Mouse (Mus musculus) cerebellum, adult 9-10 months (tissue): ENCODE measurements around the gene Carf.
A peak's percentile ranks its signal among the peaks of the same experiment; 100 is the strongest.
"Not testable (repeated sequence)": the region's sequence is repeated elsewhere in the genome, so short reads cannot be mapped to it uniquely, and the experiment has no call there.

ENCODE experiments used
- DNase-seq: peaks from one replicate; pipeline ENCODE4 v3.0.0; 2022

Gene Carf

DNA sequence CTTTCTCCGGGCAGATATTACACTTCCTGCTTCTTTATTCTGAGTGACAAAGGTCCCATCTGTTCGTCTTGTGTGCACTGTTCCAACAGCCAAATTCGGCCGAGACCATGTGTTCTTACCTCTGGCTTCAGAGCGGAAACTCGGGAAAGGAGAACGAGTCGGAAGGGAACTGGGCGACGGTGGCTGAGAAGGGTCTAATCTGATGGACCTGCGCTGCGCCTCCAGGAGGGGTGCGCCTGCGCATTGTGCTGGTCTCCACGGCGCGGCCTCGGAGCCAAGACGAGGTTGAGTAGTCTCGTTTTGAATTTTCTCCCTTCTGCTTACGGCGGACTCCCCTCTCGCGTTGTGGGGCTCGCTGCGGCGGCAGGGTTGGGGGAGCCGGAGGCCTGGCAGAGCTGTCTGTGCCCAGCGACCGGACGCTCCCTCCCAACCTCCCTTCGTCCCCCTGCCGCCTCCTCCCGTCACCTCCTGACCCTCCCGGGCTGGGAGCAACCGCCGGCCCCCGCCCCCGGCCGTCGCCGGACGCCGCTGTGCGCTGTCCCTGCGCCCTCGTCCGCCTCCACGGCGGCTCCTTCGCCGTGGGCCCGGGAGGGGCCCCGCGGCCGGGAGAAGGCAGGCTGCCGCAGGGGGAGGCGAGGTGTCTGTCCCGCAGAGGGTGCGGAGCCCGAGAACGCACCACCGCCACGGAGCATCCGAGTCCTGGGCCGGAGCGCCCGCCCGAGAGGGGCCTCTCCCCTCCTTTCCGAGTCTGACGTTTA lies at the start of gene Carf, which contains the start of gene Wdr12:
Gene Carf (plus strand): TSS at position 224 of the 758 bp plus-strand sequence.
Gene Wdr12 (minus strand): TSS at position 622 of the 758 bp plus-strand sequence.
- DNase-seq: peak; percentile 97

GRCm38 (mm10) chr1:60054659-60055058 lies 43.4 kb upstream of the Carf start:
- DNase-seq: no peak

GRCm38 (mm10) chr1:60056310-60056709 lies 41.7 kb upstream of the Carf start:
- no peak for DNase-seq

DNA sequence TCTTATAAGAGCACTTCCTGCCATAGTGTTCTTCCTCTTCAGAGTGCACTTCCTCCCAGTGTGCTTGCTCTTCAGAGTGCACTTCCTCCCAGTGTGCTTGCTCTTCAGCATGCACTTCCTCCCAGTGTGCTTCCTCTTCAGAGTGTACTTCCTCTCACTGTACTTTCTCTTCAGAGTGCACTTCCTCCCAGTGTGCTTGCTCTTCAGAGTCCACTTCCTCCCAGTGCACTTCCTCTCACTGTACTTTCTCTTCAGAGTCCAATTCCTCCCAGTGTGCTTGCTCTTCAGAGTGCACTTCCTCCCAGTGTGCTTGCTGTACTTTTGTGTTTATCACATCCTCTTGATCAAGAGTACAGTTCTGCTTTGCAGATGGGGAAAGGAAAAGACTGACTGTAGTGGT lies 27.3 kb upstream of the Carf start:
- not testable (repeated sequence) for DNase-seq

DNA sequence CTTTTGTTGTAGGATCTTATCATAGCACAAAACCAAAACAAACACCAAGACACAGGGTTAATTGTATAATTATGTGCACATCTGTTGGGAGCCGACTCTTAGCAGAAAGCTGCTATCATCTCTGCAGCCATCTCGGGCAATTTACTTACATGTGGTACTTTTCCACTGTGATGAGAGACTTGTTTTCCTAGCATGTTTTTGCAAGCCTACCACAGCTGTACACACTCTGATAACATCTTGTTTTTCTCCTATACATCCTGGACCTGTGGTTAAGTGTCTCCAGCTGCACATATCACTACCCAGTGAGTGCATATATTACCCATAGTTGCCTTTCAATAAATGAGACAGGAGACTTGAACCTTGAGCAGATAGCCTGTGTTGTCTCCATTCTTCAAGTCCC lies 23.1 kb upstream of the Carf start:
- no peak for DNase-seq

GRCm38 (mm10) chr1:60075590-60075989 lies 22.5 kb upstream of the Carf start:
- DNase-seq: no peak

- DNase-seq: no peak
Observed at GRCm38 (mm10) chr1:60076411-60076810, 21.6 kb upstream of the Carf start.

GRCm38 (mm10) chr1:60096572-60097276 lies 1.3 kb upstream of the Carf start:
- peak; percentile 45 for DNase-seq

DNA sequence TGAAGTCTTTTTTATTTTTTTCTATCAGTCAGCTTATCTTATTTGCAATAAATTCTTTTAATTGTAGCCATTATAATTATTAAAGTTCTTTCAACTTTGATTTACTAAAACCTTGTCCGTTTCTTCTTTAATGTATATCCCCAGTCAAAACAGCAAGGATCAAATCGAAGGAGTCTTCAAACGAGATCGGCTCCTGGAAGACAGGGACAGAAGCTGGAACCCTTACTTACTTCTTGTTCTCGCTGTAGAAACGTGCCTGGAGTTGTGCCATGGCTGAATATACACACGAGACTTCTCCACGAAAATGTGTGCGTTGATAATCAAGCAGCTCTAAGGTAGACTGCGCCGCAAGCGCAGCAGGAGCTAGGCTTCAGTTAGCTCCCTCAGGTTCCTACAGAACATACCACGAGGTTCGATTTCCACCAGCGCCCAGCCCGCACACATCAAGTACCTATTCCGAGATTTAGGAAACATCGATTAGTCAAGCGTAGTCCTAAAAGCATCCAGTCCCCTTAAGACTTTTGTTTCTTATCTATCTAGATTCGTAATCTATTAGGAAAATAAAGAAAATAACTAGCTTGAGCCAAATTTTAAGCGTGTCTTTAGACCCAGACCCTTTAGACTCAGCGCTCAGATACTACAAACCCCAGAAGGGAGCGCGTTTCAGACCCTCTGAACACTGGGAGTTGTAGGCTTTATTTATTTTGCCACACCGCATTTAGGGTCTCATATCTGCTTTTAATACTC lies 597 bp upstream of the Carf start:
- peak; percentile 80 for DNase-seq

DNA sequence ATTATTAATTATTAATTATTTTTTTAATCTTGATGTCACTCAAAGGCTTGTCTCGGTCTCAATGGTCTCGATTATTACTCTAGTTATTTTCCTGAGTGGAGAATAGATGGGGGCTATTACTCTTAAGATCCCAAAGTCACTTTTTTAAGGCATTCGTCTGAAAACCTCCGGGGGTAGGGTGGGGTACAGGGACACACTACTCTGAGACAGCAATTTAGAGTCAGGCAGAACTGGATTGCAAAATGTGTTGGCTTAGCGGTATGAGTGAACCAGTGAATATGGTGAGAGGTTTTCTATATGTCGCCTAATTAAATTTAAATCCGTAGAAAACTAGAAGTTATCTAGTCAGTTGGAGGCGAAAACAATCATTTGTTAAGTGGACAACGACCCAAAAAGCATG lies 792 bp downstream of the Carf start:
- DNase-seq: peak; percentile 48

GRCm38 (mm10) chr1:60104582-60104981 lies 6.5 kb downstream of the Carf start:
- no peak for DNase-seq

DNA sequence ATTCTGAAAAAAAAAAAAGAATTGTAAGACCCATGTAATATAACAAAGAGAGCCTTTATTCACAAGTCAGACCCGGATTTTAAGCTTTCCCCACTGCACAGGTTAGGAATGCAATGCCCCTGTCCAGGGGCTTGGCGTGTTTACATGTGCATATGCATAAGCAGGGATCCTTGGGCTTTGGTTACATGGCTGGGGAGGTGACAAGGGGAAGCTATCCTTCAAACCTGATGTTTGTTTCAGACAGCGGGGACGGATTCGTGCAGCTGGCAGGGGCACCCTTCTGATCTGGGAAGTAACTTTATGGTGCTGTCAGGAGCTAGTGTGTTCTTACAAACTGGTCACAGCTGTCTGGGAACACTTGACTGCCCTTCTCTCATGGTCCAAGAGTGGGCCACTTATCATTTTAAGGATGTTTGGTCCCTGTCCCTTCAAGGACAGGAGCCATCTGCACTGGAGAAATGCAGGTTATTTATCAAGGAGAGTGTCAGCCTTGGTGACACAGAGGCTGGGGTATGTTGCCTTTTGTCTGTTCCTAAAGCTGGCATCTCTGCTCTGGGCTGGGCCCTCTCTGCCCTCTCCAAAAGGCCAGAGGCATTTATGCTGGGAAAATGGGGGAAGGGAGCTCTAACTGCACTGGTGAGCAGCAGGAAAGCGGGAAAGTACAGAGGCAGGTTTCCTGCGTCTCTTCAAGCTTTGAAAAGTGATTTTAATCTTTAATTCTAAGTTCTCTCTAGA lies 19.8 kb downstream of the Carf start:
- DNase-seq: no peak

DNA sequence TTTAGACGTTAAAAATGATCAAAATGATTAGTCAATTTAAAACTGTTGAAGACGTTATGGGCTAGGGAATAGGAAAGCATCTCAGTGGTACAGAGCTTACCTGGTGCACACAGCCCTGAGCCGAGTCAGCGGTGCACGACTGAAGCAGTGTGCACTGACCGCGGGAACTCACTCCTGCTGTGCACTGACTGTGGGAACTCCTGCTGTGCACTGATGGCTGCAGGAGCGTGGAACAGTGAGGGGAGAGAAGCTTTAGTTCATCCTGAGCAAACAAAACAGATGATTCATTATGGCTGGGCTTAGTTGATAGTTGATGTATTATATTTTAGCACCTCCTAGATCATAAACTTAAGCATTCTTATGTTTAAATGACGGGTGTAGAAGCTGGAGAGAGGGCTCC lies 39.3 kb downstream of the Carf start:
- DNase-seq: no peak

DNA sequence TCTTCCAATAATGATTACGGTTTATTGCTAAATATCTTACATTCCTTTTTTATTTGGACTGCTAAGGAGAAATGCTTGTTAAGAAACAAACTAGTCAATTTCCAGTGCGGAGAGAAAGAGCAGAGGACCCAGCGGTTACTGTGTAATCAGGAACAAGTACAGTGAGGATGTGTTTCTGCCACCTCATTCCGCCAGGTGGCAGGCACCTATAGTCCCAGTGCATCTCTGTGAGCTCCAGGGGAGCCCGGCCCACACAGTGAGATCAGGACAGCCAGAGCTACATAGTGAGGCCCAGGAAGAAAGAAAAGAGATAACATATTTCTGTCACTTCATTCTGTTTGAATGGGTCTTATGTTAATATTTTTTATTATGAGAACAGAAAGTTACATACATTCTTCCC lies 54.7 kb downstream of the Carf start:
- DNase-seq: no peak

DNA sequence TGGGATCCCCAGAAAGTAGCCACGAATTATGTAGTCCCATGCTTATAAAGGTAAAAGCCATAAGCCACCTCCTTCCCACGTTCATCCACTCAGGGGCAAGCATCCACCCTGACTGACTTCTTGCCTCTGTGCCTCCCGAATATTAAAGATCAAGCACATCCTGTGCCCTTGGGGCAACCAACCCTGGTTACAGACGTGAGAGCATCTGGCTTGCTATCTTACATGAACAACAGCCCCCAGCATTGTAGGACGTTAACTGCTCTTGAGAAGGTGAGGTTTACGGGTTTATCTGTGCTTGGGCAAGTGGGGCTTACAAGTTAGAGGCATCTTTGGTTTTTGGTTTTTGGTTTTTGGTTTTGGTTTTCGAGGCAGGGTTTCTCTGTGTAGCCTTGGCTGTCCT lies 58.6 kb downstream of the Carf start:
- DNase-seq: no peak

DNA sequence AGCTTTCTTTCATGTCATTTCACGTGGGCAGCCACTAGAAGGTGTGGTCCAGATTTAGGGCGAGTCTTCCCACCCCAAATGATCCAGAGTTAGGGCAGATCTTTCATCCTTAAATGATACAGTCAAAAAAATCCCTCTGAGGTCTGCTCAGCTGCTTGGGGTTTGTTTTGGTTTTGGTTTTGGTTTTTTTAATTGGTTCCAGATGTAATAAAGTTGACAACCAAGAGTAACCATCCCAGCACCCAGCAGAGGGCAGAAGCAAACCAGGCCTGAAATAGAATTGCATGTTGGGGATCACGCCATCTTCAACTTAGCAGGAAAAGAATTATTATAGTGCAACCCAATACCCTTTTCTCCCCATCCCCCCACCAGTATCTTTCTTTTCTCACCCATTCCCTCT lies 60.4 kb downstream of the Carf start:
- DNase-seq: no peak

DNA sequence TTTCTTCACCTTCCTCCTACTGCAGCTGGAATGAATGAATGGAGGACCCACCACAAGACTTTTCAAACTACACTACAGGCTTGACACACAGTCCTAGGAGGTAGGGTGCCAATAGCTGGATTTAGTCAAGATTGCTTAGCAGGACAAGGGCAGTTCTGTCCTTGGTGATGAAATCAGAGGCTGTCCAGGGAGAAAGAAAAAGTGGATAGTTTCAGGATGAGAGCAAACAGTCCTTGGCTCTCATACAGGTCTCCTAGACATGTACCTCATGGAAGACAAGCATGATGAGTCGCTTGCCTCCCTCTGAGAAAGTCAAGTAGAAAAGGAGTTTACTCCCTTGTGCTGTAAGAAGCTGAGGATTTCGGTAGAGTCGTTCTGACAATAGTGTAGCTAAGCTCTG lies 65.6 kb downstream of the Carf start:
- no peak for DNase-seq

- no peak for DNase-seq
Observed at GRCm38 (mm10) chr1:60169626-60170025, 71.6 kb downstream of the Carf start.

DNA sequence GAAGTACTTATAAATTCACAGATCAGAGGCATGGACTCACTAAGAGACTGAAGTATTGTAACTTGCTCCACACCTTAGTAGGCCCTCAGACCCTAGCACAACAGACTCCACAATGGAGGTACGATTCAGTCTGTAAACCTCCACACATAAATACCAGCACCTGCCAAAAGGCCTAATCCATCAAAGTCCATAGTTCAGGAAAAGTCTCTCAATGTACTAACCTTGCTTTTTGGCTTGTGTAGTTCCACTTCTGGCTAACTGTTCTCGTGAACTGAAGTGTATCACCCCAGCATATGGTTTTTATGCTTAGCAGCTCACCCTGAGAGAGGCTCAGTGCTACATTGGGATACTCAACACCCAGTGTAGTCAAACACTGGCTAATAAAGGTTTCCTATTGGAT lies 72.2 kb downstream of the Carf start:
- no peak for DNase-seq

- no peak for DNase-seq
Observed at GRCm38 (mm10) chr1:60173119-60173518, 75.1 kb downstream of the Carf start.

DNA sequence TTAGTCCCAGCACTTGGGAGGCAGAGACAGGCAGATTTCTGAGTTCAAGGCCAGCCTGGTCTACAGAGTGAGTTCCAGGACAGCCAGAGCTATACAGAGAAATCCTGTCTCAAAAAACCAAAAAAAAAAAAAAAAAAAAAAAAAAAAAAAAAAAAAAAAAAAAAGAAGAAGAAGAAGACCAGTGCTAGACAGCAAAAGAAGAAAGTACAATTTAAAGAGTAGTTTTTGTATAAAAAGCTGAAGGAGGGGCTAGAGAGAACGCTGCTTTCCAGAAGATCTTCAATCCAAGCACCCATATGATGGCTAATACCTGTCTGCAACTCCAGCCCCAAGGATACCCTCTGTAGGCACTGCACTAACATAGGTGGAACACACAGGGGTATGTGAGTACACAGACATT lies 79.8 kb downstream of the Carf start:
- DNase-seq: not testable (repeated sequence)

- peak; percentile 28 for DNase-seq
Observed at GRCm38 (mm10) chr1:60179376-60179775, 81.3 kb downstream of the Carf start.
